ENCODE assay signal across 30 mouse cellular contexts in the genomic region with DNA sequence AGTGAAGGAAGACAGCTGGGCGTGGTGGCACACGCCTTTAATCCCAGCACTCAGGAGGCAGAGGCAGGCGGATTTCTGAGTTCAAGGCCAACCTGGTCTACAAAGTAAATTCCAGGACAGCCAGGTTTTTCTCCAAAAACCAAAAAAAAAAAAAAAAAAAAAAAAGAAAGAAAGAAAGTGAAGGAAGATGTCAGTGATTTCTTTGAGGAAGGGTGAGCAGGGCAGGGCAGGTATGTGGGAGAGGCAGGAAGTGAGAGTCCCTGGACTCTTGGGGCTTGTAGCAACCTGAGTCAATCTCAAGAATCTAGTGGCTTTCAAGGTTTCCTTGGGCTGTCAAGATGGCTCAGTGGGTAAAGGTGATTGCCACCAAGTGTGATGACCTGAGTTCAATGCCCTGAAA. TPM values are rescaled to one million over a fixed set of nuclear protein-coding genes. Genes with fewer than 3 reads are reported as not detected.
"Had no signal": no experiment of that assay in that cellular context is flagged by ENCODE, and none has a peak within 500 bp of the region (broad histone marks: within the 10 kb centered on the region; RNA-seq: fewer than 3 reads in every experiment).

No protein-coding gene starts in this region.

- H3K9me3 ChIP-seq: heart, embryonic 13.5 days; heart, embryonic 15.5 days; hindbrain, embryonic 10.5 days; hindbrain, embryonic 12.5 days; hindbrain, embryonic 13.5 days; hindbrain, embryonic 15.5 days; intestine, embryonic 15.5 days; kidney, embryonic 15.5 days had no signal

- H3K36me3 ChIP-seq: heart, embryonic 12.5 days; heart, embryonic 13.5 days; heart, embryonic 15.5 days; hindbrain, embryonic 10.5 days; hindbrain, embryonic 12.5 days; hindbrain, embryonic 13.5 days; hindbrain, embryonic 15.5 days; intestine, embryonic 15.5 days; kidney, embryonic 15.5 days had no signal

- DNase-seq: heart, postnatal 14 days; heart, postnatal 36 days; heart, postnatal 4 days; kidney, adult 11 months; kidney, adult 18-20 months; kidney, adult 2 months; kidney, adult 8-10 months; kidney, adult 9 months; kidney, postnatal 10 days; kidney, postnatal 14 days; kidney, postnatal 25 days; kidney, postnatal 36 days; kidney, postnatal 4 days; layer of hippocampus, adult 9-11 months; layer of hippocampus, postnatal 36 days had no signal

- H3K9ac ChIP-seq: heart, embryonic 12.5 days; heart, embryonic 13.5 days; heart, embryonic 15.5 days; hindbrain, embryonic 12.5 days; hindbrain, embryonic 13.5 days; hindbrain, embryonic 14.5 days; hindbrain, embryonic 15.5 days; intestine, embryonic 15.5 days; kidney, embryonic 15.5 days had no signal

- H3K27ac ChIP-seq: heart, embryonic 13.5 days; heart, embryonic 15.5 days; hindbrain, embryonic 10.5 days; hindbrain, embryonic 12.5 days; hindbrain, embryonic 13.5 days; hindbrain, embryonic 14.5 days; hindbrain, embryonic 15.5 days; hindbrain, postnatal 0 days; intestine, embryonic 15.5 days; kidney, embryonic 15.5 days; kidney, postnatal 0 days; layer of hippocampus, adult 2 months; left cerebral cortex, adult 2 months had no signal

- H3K4me3 ChIP-seq: heart, embryonic 12.5 days; heart, embryonic 13.5 days; heart, embryonic 15.5 days; hindbrain, embryonic 10.5 days; hindbrain, embryonic 12.5 days; hindbrain, embryonic 13.5 days; hindbrain, embryonic 15.5 days; intestine, embryonic 15.5 days; kidney, embryonic 15.5 days; layer of hippocampus, adult 2 months; left cerebral cortex, adult 2 months had no signal

- H3K4me1 ChIP-seq: heart, embryonic 12.5 days; hindbrain, embryonic 15.5 days had no signal

RNA-seq across cellular contexts. Expression of gene Rundc3a, which starts 48.7 kb away (rescaled TPM):
- total RNA-seq: heart, postnatal 25 days had no signal
